Mouse (Mus musculus) liver, postnatal 0 days (tissue): ENCODE results near the gene Pex11a. TPM values are rescaled to one million over a fixed set of nuclear protein-coding genes. Genes with fewer than 3 reads are reported as not detected.

Experiments
- ATAC-seq: fragments of 200-750 bp; cut with Nextera tagmentation; 2 replicates; pipeline ENCODE4 v1.8.0; 2017; ENCODE audit warnings: mild to moderate bottlenecking, moderate library complexity
- DNase-seq: peaks from one replicate; pipeline ENCODE4 v3.0.0-alpha.2; 2016
- H3K27ac ChIP-seq: fragments of 300-500 bp; sonication (generic); 2 replicates; pipeline ENCODE4 v1.5.1; 2014; ENCODE audit warnings: antibody characterized with exemption, moderate library complexity, mild to moderate bottlenecking, low read depth
- H3K27me3 ChIP-seq: fragments of 300-500 bp; sonication (generic); 2 replicates; pipeline ENCODE4 v1.6.1; 2014; ENCODE audit warnings: low read length, control low read depth, mixed read lengths; ENCODE audit not compliant: insufficient read depth
- H3K36me3 ChIP-seq: fragments of 300-500 bp; sonication (generic); replicated peaks from 2 replicates; pipeline ENCODE4 v1.6.1; 2014; ENCODE audit warnings: mild to moderate bottlenecking, control low read depth, low read length, moderate library complexity, mixed read lengths; ENCODE audit not compliant: insufficient read depth
- H3K4me1 ChIP-seq: fragments of 300-500 bp; sonication (generic); 2 replicates; pipeline ENCODE4 v1.6.1; 2014; ENCODE audit warnings: antibody characterized with exemption, mild to moderate bottlenecking, control low read depth; ENCODE audit not compliant: insufficient read depth
- H3K4me2 ChIP-seq: fragments of 300-500 bp; sonication (generic); 2 replicates; pipeline ENCODE4 v1.6.1; 2014; ENCODE audit warnings: low read depth, mild to moderate bottlenecking, low read length, moderate library complexity, mixed read lengths
- H3K4me3 ChIP-seq: fragments of 300-500 bp; sonication (generic); 2 replicates; pipeline ENCODE4 v1.5.1; 2014; ENCODE audit warnings: low read depth, low read length
- H3K9ac ChIP-seq: fragments of 300-500 bp; sonication (generic); replicated peaks from 2 replicates; pipeline ENCODE4 v1.6.1; 2014; ENCODE audit warnings: mild to moderate bottlenecking, moderate library complexity
- H3K9me3 ChIP-seq: fragments of 300-500 bp; sonication (generic); 2 replicates; pipeline ENCODE4 v1.6.1; 2016; ENCODE audit warnings: mild to moderate bottlenecking, control low read depth, low read length, mixed read lengths
- CTCF ChIP-seq: sonication (generic); IDR thresholded peaks from 2 replicates; pipeline ENCODE4 v1.5.1; 2016; ENCODE audit warnings: antibody characterized with exemption, low read depth
- EP300 ChIP-seq: IDR thresholded peaks from 2 replicates; pipeline ENCODE4 v1.6.1; 2016; ENCODE audit warnings: antibody characterized with exemption, low read depth, mild to moderate bottlenecking
- WGBS: fragments of 180-500 bp; shearing (Covaris S2); extraction: QIAGEN DNeasy Blood & Tissue Kit; methylation state at CpG from one replicate; pipeline ENCODE4 v1.1.7; 2014; ENCODE audit not compliant: insufficient replicate concordance; 5-methylcytosine and 5-hydroxymethylcytosine counted together
- polyA plus RNA-seq: library from polyadenylated mRNA; unstranded; fragments of >200 nt; fragmentation: Nextera tagmentation; extraction: Ambion mirVana; gene quantifications from 2 replicates; pipeline ENCODE4 v1.2.1, GENCODE M21; 2015

The Pex11a gene
- polyA plus RNA-seq, 1 experiment from 2014 or later = 16.1 TPM

GRCm38 (mm10) chr7:79727091-79727490 lies 15.8 kb downstream of the Pex11a start:
- H3K27me3 ChIP-seq = peaks cover 14% of the 10 kb centered on the region
- no peaks in the 10 kb centered on the region for H3K36me3 ChIP-seq
- 11% methylated on average over 2 of the region's 2 CpGs for WGBS
- H3K9me3 ChIP-seq = no peaks in the 10 kb centered on the region
- H3K4me2 ChIP-seq = no peak overlapping the region
- no peak overlapping the region for H3K27ac ChIP-seq
- no peak overlapping the region for H3K9ac ChIP-seq
- H3K4me1 ChIP-seq = no peaks in the 10 kb centered on the region
- H3K4me3 ChIP-seq = no peak overlapping the region
- TF ChIP-seq EP300 = no peak
- TF ChIP-seq CTCF = peak; percentile 82
- ATAC-seq = no peak
- peak; percentile 64 for DNase-seq

GRCm38 (mm10) chr7:79721386-79721977 lies 21.4 kb downstream of the Pex11a start:
- TF ChIP-seq CTCF = no peak
- TF ChIP-seq EP300 = no peak
- Histone ChIP-seq H3K9me3 (no peaks in the 10 kb centered on the region), H3K27ac (peak overlapping the region; percentile 39; the same call in 1 of the 2 replicates), H3K4me2 (peak overlapping the region; percentile 75), H3K9ac (peak overlapping the region; percentile 51; the same call in 1 of the 2 replicates), H3K36me3 (no peaks in the 10 kb centered on the region), H3K4me3 (peak overlapping the region; percentile 54), H3K27me3 (peaks cover 18% of the 10 kb centered on the region), H3K4me1 (no peaks in the 10 kb centered on the region)
- DNase-seq = peak; percentile 53
- ATAC-seq = peak; percentile 89
- 2% methylated on average over 48 of the region's 48 CpGs for WGBS

GRCm38 (mm10) chr7:79715187-79715981 lies 27.5 kb downstream of the Pex11a start, which contains the start of gene Kif7:
TSS of gene Kif7 (minus strand) at chr7:79715720.
- peaks cover 3% of the 10 kb centered on the region; the same call in 1 of the 2 replicates for H3K4me1 ChIP-seq
- H3K36me3 ChIP-seq = no peaks in the 10 kb centered on the region
- ATAC-seq (peak; percentile 85), DNase-seq (peak; percentile 79)
- peak within 1 kb of the TSS; percentile 91 for H3K4me2 ChIP-seq
- H3K27ac ChIP-seq = no peak within 1 kb of the TSS
- H3K4me3 ChIP-seq = peak within 1 kb of the TSS; percentile 63
- peaks cover 21% of the 10 kb centered on the region for H3K27me3 ChIP-seq
- peak within 1 kb of the TSS; percentile 60 for H3K9ac ChIP-seq
- no peaks in the 10 kb centered on the region for H3K9me3 ChIP-seq
- TF ChIP-seq CTCF (no peak), EP300 (no peak)
- WGBS = 2% methylated on average over 55 of the region's 55 CpGs

GRCm38 (mm10) chr7:79710831-79711230 lies 32.1 kb downstream of the Pex11a start:
- Histone ChIP-seq H3K4me1 (peaks cover 7% of the 10 kb centered on the region; the same call in 1 of the 2 replicates), H3K4me2 (no peak overlapping the region), H3K27me3 (peaks cover 31% of the 10 kb centered on the region), H3K4me3 (no peak overlapping the region), H3K9ac (no peak overlapping the region), H3K27ac (no peak overlapping the region), H3K9me3 (no peaks in the 10 kb centered on the region), H3K36me3 (no peaks in the 10 kb centered on the region)
- WGBS = 63% methylated on average over 17 of the region's 17 CpGs
- TF ChIP-seq EP300 (no peak), CTCF (no peak)
- no peak for DNase-seq
- no peak for ATAC-seq

GRCm38 (mm10) chr7:79710130-79710607 lies 32.8 kb downstream of the Pex11a start:
- Histone ChIP-seq H3K9me3 (no peaks in the 10 kb centered on the region), H3K4me3 (peak overlapping the region; percentile 34), H3K27ac (no peak overlapping the region), H3K9ac (no peak overlapping the region; the same call in 1 of the 2 replicates), H3K36me3 (no peaks in the 10 kb centered on the region), H3K27me3 (peaks cover 27% of the 10 kb centered on the region), H3K4me1 (peaks cover 5% of the 10 kb centered on the region; the same call in 1 of the 2 replicates), H3K4me2 (peak overlapping the region; percentile 73)
- no peak for DNase-seq
- TF ChIP-seq EP300 (no peak), CTCF (peak; percentile 26; the same call in 1 of the 2 replicates)
- WGBS = 6% methylated on average over 55 of the region's 55 CpGs
- peak; percentile 21; the same call in 1 of the 2 replicates for ATAC-seq

GRCm38 (mm10) chr7:79705210-79705609 lies 37.7 kb downstream of the Pex11a start:
- no peak overlapping the region for H3K4me2 ChIP-seq
- H3K36me3 ChIP-seq = no peaks in the 10 kb centered on the region
- DNase-seq (no peak), ATAC-seq (peak; percentile 35; the same call in 1 of the 2 replicates)
- H3K27ac ChIP-seq = no peak overlapping the region
- no peak overlapping the region for H3K9ac ChIP-seq
- H3K4me3 ChIP-seq = no peak overlapping the region
- peaks cover 8% of the 10 kb centered on the region for H3K27me3 ChIP-seq
- TF ChIP-seq EP300 (no peak), CTCF (no peak)
- H3K9me3 ChIP-seq = no peaks in the 10 kb centered on the region
- H3K4me1 ChIP-seq = 0 out of 2 replicates have a peak, but pooled peaks cover 4% of the 10 kb centered on the region
- WGBS = 77% methylated on average over 5 of the region's 5 CpGs
